Mouse (Mus musculus) heart, postnatal 0 days (tissue): Measurements from ENCODE around the gene Chn2.

Experiments
- CTCF ChIP-seq: IDR thresholded peaks from 2 replicates; pipeline ENCODE4 v1.5.1; 2016; ENCODE audit warnings: antibody characterized with exemption, control low read depth, low read depth
- EP300 ChIP-seq: IDR thresholded peaks from 2 replicates; pipeline ENCODE4 v1.6.1; 2016; ENCODE audit warnings: antibody characterized with exemption, low read depth

DNA sequence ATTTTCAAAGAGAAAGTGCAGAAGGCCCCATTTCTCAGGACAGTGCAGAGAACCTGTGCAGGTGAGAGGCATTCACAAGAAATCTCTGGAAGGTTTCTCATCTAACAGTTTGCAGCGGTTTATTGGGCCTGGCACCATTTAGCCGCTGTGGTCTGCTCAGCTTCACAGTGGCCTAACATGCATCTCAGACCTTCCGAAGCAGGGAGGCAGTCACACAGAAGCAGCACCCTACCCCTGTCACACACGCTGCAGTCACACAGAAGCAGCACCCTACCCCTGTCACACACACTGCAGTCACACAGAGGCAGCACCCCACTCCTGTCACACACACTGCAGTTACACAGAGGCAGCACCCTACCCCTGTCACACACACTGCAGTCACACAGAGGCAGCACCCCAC, 126.5 kb downstream of the Chn2 start:
- TF ChIP-seq EP300 (no peak), CTCF (no peak)
